Mouse (Mus musculus) spleen, adult 2 months (tissue): ENCODE data around the gene Nrxn3.

Experiments
- CTCF ChIP-seq: fragments of 200-500 bp; IDR thresholded peaks from 2 replicates; pipeline ENCODE4 v1.5.1; 2011; ENCODE audit warnings: mild to moderate bottlenecking, inconsistent platforms; ENCODE audit not compliant: insufficient read depth, insufficient read length, insufficient replicate concordance; ENCODE audit errors: extremely low read depth
- POLR2A ChIP-seq: fragments of 200-500 bp; IDR thresholded peaks from 2 replicates; pipeline ENCODE4 v1.6.1; 2011; ENCODE audit warnings: low read depth, low read length, inconsistent platforms

- TF ChIP-seq CTCF (no peak), POLR2A (no peak)
Observed at GRCm38 (mm10) chr12:88984375-88984774, 261.7 kb downstream of the Nrxn3 start.
